In genomic region chr14:76778541-76779399, GRCm38 (mm10) we compare ENCODE assay signal across 9 mouse cellular contexts.
DNase-seq lines count a peak whose midpoint lies in the region; ATAC-seq and TF ChIP-seq lines count a peak whose summit lies in the region.
"Had no signal": no experiment of that assay in that cellular context is flagged by ENCODE, and none has a peak within 500 bp of the region (broad histone marks: within the 10 kb centered on the region; RNA-seq: fewer than 3 reads in every experiment).

No protein-coding gene starts in this region.

- no peaks in the 10 kb centered on the region for H3K27me3 ChIP-seq in kidney, adult 2 months (replicated peaks; ENCODE audit: control insufficient read depth, insufficient read depth, low read length)
- no peaks in the 10 kb centered on the region for H3K27me3 ChIP-seq in liver, embryonic 16.5 days (ENCODE audit: control insufficient read depth, insufficient read depth, low read depth, low read length)
- H3K27me3 ChIP-seq in thymus, adult 2 months (ENCODE audit: control insufficient read depth, insufficient read depth, low read length), result no peaks in the 10 kb centered on the region

- WGBS in kidney, adult 2 months, result 42% methylated on average over 9 of the region's 9 CpGs
- 51% methylated on average over 9 of the region's 9 CpGs for WGBS in liver, embryonic 16.5 days (ENCODE audit: insufficient replicate concordance)
- 83% methylated on average over 9 of the region's 9 CpGs for WGBS in thymus, adult 2 months

- no peaks in the 10 kb centered on the region for H3K4me1 ChIP-seq in brown adipose tissue, adult 24 weeks (ENCODE audit: control insufficient read depth, insufficient read depth, insufficient read length, low read length)
- peaks cover 6% of the 10 kb centered on the region; the same call in 1 of the 2 replicates for H3K4me1 ChIP-seq in kidney, adult 2 months (ENCODE audit: control insufficient read depth, insufficient read depth, low read length)
- H3K4me1 ChIP-seq in liver, embryonic 16.5 days (ENCODE audit: control insufficient read depth, low read depth, low read length), result no peaks in the 10 kb centered on the region; the same call in 1 of the 2 replicates
- no peaks in the 10 kb centered on the region; the same call in 1 of the 2 replicates for H3K4me1 ChIP-seq in thymus, adult 2 months (replicated peaks; ENCODE audit: control insufficient read depth, insufficient read depth, low read length)

- no peak for TF ChIP-seq POLR2A in kidney, adult 2 months (IDR thresholded peaks at IDR 0.05; ENCODE audit: low read depth, low read length)
- no peak for TF ChIP-seq POLR2A in thymus, adult 2 months (IDR thresholded peaks at IDR 0.05; ENCODE audit: control insufficient read depth, extremely low read depth, insufficient read depth, low read length, poor library complexity)

- no peak overlapping the region for H3K4me2 ChIP-seq in liver, embryonic 16.5 days (ENCODE audit: low read depth, low read length)
- H3K4me2 ChIP-seq: neural tube, embryonic 13.5 days had no signal

- no peak overlapping the region for H3K4me3 ChIP-seq in brown adipose tissue, adult 24 weeks (ENCODE audit: insufficient read depth, low read depth, low read length)
- H3K4me3 ChIP-seq in kidney, adult 2 months (ENCODE audit: insufficient read depth, low read depth, low read length), result no peak overlapping the region
- no peak overlapping the region for H3K4me3 ChIP-seq in liver, embryonic 16.5 days (ENCODE audit: low read depth, low read length)
- H3K4me3 ChIP-seq in thymus, adult 2 months (ENCODE audit: control insufficient read depth, insufficient read depth, low read length), result no peak overlapping the region
- H3K4me3 ChIP-seq: neural tube, embryonic 13.5 days had no signal

- no peaks in the 10 kb centered on the region for H3K36me3 ChIP-seq in kidney, adult 2 months (ENCODE audit: control insufficient read depth, insufficient read depth, low read length)
- H3K36me3 ChIP-seq in liver, embryonic 16.5 days (ENCODE audit: control insufficient read depth, insufficient read depth), result no peaks in the 10 kb centered on the region
- no peaks in the 10 kb centered on the region for H3K36me3 ChIP-seq in thymus, adult 2 months (ENCODE audit: control insufficient read depth, insufficient read depth, low read length)
- H3K36me3 ChIP-seq: neural tube, embryonic 13.5 days had no signal

- H3K9ac ChIP-seq in liver, embryonic 16.5 days (ENCODE audit: low read depth, low read length), result 0 out of 2 replicates have a peak overlapping the region, but pooled peaks have one; percentile 5
- H3K9ac ChIP-seq: neural tube, embryonic 13.5 days had no signal

- no peaks in the 10 kb centered on the region for H3K9me3 ChIP-seq in liver, embryonic 16.5 days (replicated peaks; ENCODE audit: control insufficient read depth, low read length)
- H3K9me3 ChIP-seq: neural tube, embryonic 13.5 days had no signal

- intact Hi-C loops in heart, postnatal 25 days (cut with DNase I), result loop anchor here (5.0 kb wide), 1 partner anchor 94 kb away; no protein-coding TSS in a partner anchor

- peak; percentile 51 for ATAC-seq in liver, embryonic 16.5 days (ENCODE audit: low read depth)

- no peak for TF ChIP-seq CTCF in kidney, adult 2 months (conservative IDR thresholded peaks at IDR 0.05; ENCODE audit: insufficient read depth, insufficient read length, low read depth, low read length)
- TF ChIP-seq CTCF in thymus, adult 2 months (IDR thresholded peaks at IDR 0.05; ENCODE audit: borderline replicate concordance, control insufficient read depth, extremely low read depth, insufficient read depth, low read length, poor library complexity), result no peak

- peak; percentile 31 for DNase-seq in heart, adult 8-10 months (ENCODE audit: low spot score)
- DNase-seq in heart, postnatal 25 days (ENCODE audit: low spot score), result no peak
- DNase-seq in kidney, adult 2 months, result peak; percentile 50
- DNase-seq in thymus, adult 2 months, result no peak
- no peak for DNase-seq in ovary, adult 18-20 months (ENCODE audit: low spot score)
- no peak for DNase-seq in thymus, postnatal 14 days

- peak overlapping the region; percentile 16; the same call in 1 of the 2 replicates for H3K27ac ChIP-seq in brown adipose tissue, adult 24 weeks (replicated peaks; ENCODE audit: low read depth, low read length)
- H3K27ac ChIP-seq in kidney, adult 2 months (ENCODE audit: insufficient read depth, low read depth, low read length), result no peak overlapping the region
- H3K27ac ChIP-seq in liver, embryonic 16.5 days (ENCODE audit: low read length), result peak overlapping the region; percentile 70; the same call in 1 of the 2 replicates
- H3K27ac ChIP-seq in thymus, adult 2 months (ENCODE audit: control insufficient read depth, insufficient read depth, low read length), result no peak overlapping the region
- H3K27ac ChIP-seq: neural tube, embryonic 13.5 days had no signal

Comparison
In these comparisons a context has a peak if more than half of its experiments do, and no peak if none do; other contexts are left out.
1. DNase-seq: peak in heart, adult 8-10 months (single experiment) and kidney, adult 2 months (single experiment); none in heart, postnatal 25 days (single experiment), thymus, adult 2 months (single experiment), ovary, adult 18-20 months (single experiment) and thymus, postnatal 14 days (single experiment).
2. H3K27ac ChIP-seq: peak in brown adipose tissue, adult 24 weeks (single experiment) and liver, embryonic 16.5 days (single experiment); none in kidney, adult 2 months (single experiment) and thymus, adult 2 months (single experiment).